Comparison of ENCODE assay signal across 23 mouse cellular contexts in genomic region chr16:25673861-25674440, GRCm38 (mm10). TPM values are rescaled to one million over a fixed set of nuclear protein-coding genes. Genes with fewer than 3 reads are reported as not detected.
DNase-seq lines count a peak whose midpoint lies in the region; ATAC-seq and TF ChIP-seq lines count a peak whose summit lies in the region.
"Had no signal": no experiment of that assay in that cellular context is flagged by ENCODE, and none has a peak within 500 bp of the region (broad histone marks: within the 10 kb centered on the region; RNA-seq: fewer than 3 reads in every experiment).

No protein-coding gene starts in this region.

- no peaks in the 10 kb centered on the region for H3K36me3 ChIP-seq in heart, postnatal 0 days (replicated peaks; ENCODE audit: control insufficient read depth, insufficient read depth, low read length)
- no peaks in the 10 kb centered on the region for H3K36me3 ChIP-seq in stomach, postnatal 0 days (ENCODE audit: control insufficient read depth, insufficient read depth, low read length)
- H3K36me3 ChIP-seq: embryonic facial prominence, embryonic 12.5 days; heart, embryonic 15.5 days; hindbrain, embryonic 15.5 days; midbrain, embryonic 12.5 days; neural tube, embryonic 15.5 days had no signal

- peak; percentile 49; the same call in 1 of the 2 replicates for ATAC-seq in heart, postnatal 0 days (ENCODE audit: insufficient read depth, low read depth)
- ATAC-seq in stomach, postnatal 0 days (ENCODE audit: low FRiP score, low TSS enrichment), result no peak
- ATAC-seq in cerebellum, adult (ENCODE audit: insufficient number of reproducible peaks, low FRiP score, low TSS enrichment), result no peak
- ATAC-seq: intestine, postnatal 0 days had no signal

- no peaks in the 10 kb centered on the region for H3K9me3 ChIP-seq in heart, postnatal 0 days (replicated peaks; ENCODE audit: control insufficient read depth, low read length)
- H3K9me3 ChIP-seq in stomach, postnatal 0 days (ENCODE audit: control insufficient read depth, low read length), result no peaks in the 10 kb centered on the region
- H3K9me3 ChIP-seq: embryonic facial prominence, embryonic 12.5 days; heart, embryonic 15.5 days; hindbrain, embryonic 15.5 days; midbrain, embryonic 12.5 days; neural tube, embryonic 15.5 days had no signal

- no peak overlapping the region for H3K4me3 ChIP-seq in heart, postnatal 0 days (ENCODE audit: low read depth, low read length)
- no peak overlapping the region for H3K4me3 ChIP-seq in lung, adult 2 months (replicated peaks; ENCODE audit: extremely low read depth, low read depth, low read length)
- no peak overlapping the region for H3K4me3 ChIP-seq in stomach, postnatal 0 days (ENCODE audit: low read depth, low read length)
- H3K4me3 ChIP-seq: embryonic facial prominence, embryonic 12.5 days; heart, embryonic 15.5 days; hindbrain, embryonic 15.5 days; midbrain, embryonic 12.5 days; myocyte; neural tube, embryonic 15.5 days had no signal

- intact Hi-C loops in heart, postnatal 25 days (cut with DNase I), result no loop called here

- H3K9ac ChIP-seq in heart, postnatal 0 days (replicated peaks; ENCODE audit: low read depth, low read length), result no peak overlapping the region
- H3K9ac ChIP-seq in stomach, postnatal 0 days (ENCODE audit: low read length), result no peak overlapping the region
- H3K9ac ChIP-seq: embryonic facial prominence, embryonic 12.5 days; heart, embryonic 15.5 days; hindbrain, embryonic 15.5 days; midbrain, embryonic 12.5 days; neural tube, embryonic 15.5 days had no signal

- no peak overlapping the region for H3K27ac ChIP-seq in heart, postnatal 0 days (ENCODE audit: low read depth)
- H3K27ac ChIP-seq in stomach, postnatal 0 days (replicated peaks), result no peak overlapping the region
- H3K27ac ChIP-seq: embryonic facial prominence, embryonic 12.5 days; heart, embryonic 15.5 days; hindbrain, embryonic 15.5 days; macrophage; midbrain, embryonic 12.5 days; neural tube, embryonic 15.5 days had no signal

- no peak for DNase-seq in heart, postnatal 0 days (ENCODE audit: low spot score)
- no peak for DNase-seq in heart, postnatal 25 days (ENCODE audit: low spot score)
- peak; percentile 14 for DNase-seq in right cerebral cortex, adult 18-20 months
- no peak for DNase-seq in right cerebral cortex, adult 2 months (ENCODE audit: low spot score in 2 of 2)
- DNase-seq in lung, adult 2 months, result peak; percentile 22
- peak; percentile 60 for DNase-seq in lung, postnatal 36 days
- no peak for DNase-seq in stomach, postnatal 0 days (ENCODE audit: low spot score)
- DNase-seq: cerebellum, adult 18-20 months; gastrocnemius, postnatal 36 days; kidney, postnatal 10 days; right cerebral cortex, postnatal 4 days; thymus, postnatal 36 days had no signal

- no peak overlapping the region for H3K4me2 ChIP-seq in heart, postnatal 0 days (ENCODE audit: low read depth, low read length)
- no peak overlapping the region for H3K4me2 ChIP-seq in stomach, postnatal 0 days (replicated peaks; ENCODE audit: low read depth)
- H3K4me2 ChIP-seq: embryonic facial prominence, embryonic 12.5 days; heart, embryonic 15.5 days; hindbrain, embryonic 15.5 days; liver, embryonic 11.5 days; midbrain, embryonic 12.5 days; neural tube, embryonic 15.5 days had no signal

- no peak for TF ChIP-seq POLR2A in lung, adult 2 months (IDR thresholded peaks at IDR 0.05; ENCODE audit: borderline replicate concordance, extremely low read depth, low read depth, low read length)

- no peak for TF ChIP-seq EP300 in heart, postnatal 0 days (IDR thresholded peaks at IDR 0.05; ENCODE audit: low read depth)
- no peak for TF ChIP-seq EP300 in stomach, postnatal 0 days (optimal IDR thresholded peaks at IDR 0.05)

- WGBS in heart, postnatal 0 days, result 29% methylated on average over 5 of the region's 5 CpGs
- WGBS in lung, adult 2 months, result 51% methylated on average over 5 of the region's 5 CpGs
- 55% methylated on average over 5 of the region's 5 CpGs for WGBS in stomach, postnatal 0 days

- no peaks in the 10 kb centered on the region for H3K4me1 ChIP-seq in heart, postnatal 0 days (ENCODE audit: control insufficient read depth, insufficient read depth)
- H3K4me1 ChIP-seq in lung, adult 2 months (ENCODE audit: control insufficient read depth, insufficient read depth, low read length), result no peaks in the 10 kb centered on the region; the same call in 1 of the 2 replicates
- H3K4me1 ChIP-seq in stomach, postnatal 0 days (replicated peaks; ENCODE audit: control insufficient read depth, insufficient read depth), result no peaks in the 10 kb centered on the region
- H3K4me1 ChIP-seq: embryonic facial prominence, embryonic 12.5 days; hindbrain, embryonic 15.5 days; neural tube, embryonic 15.5 days had no signal

- no peak for TF ChIP-seq CTCF in heart, postnatal 0 days (IDR thresholded peaks at IDR 0.05; ENCODE audit: low read depth)
- TF ChIP-seq CTCF in lung, adult 2 months (IDR thresholded peaks at IDR 0.05; ENCODE audit: insufficient read depth, low read length), result no peak
- TF ChIP-seq CTCF in stomach, postnatal 0 days (IDR thresholded peaks at IDR 0.05; ENCODE audit: low read depth), result no peak

- H3K27me3 ChIP-seq in heart, postnatal 0 days (ENCODE audit: control insufficient read depth, insufficient read depth, low read length), result no peaks in the 10 kb centered on the region
- H3K27me3 ChIP-seq in stomach, postnatal 0 days (ENCODE audit: control insufficient read depth, insufficient read depth, low read length), result no peaks in the 10 kb centered on the region
- H3K27me3 ChIP-seq: embryonic facial prominence, embryonic 12.5 days; heart, embryonic 15.5 days; hindbrain, embryonic 15.5 days; midbrain, embryonic 12.5 days; neural tube, embryonic 15.5 days had no signal

RNA-seq across cellular contexts. Expression of gene Trp63, which starts 9.6 kb away (rescaled TPM):
- total RNA-seq in heart, postnatal 0 days (2014; rRNA removed; ENCODE audit: low replicate concordance), result 0.70 and 0.88 TPM in 2 replicates
- 0.37 and 0.45 TPM in 2 replicates for polyA plus RNA-seq in heart, postnatal 0 days (2015; fragmentation: Nextera tagmentation; extraction: Ambion mirVana)
- under 1 TPM; 0.28 to 0.62 TPM for total RNA-seq in heart, postnatal 25 days (2021)
- 0.48 and 5.1 TPM in 2 replicates for polyA plus RNA-seq in lung, adult 2 months (2012; rRNA removed)
- polyA plus RNA-seq in stomach, postnatal 0 days (2015; fragmentation: Nextera tagmentation; extraction: Ambion mirVana), result 21.6 and 24.5 TPM in 2 replicates
- total RNA-seq: common myeloid progenitor, adult 5-6 weeks had no signal
- polyA plus RNA-seq: macrophage had no signal

Comparison
In these comparisons a context has a peak if more than half of its experiments do, and no peak if none do; other contexts are left out.
1. DNase-seq: peak in right cerebral cortex, adult 18-20 months (single experiment), lung, adult 2 months (single experiment) and lung, postnatal 36 days (single experiment); none in heart, postnatal 0 days (single experiment), heart, postnatal 25 days (single experiment), right cerebral cortex, adult 2 months (0 of 2) and stomach, postnatal 0 days (single experiment).